Mouse (Mus musculus) embryonic facial prominence, embryonic 15.5 days (tissue): Measurements from ENCODE around the gene Agap1. TPM values are rescaled to one million over a fixed set of nuclear protein-coding genes. Genes with fewer than 3 reads are reported as not detected.
A peak's percentile ranks its signal among the peaks of the same experiment; 100 is the strongest.

Experiments used
- ATAC-seq: fragments of 200-750 bp; cut with Nextera tagmentation; 2 replicates; pipeline ENCODE4 v1.8.0; 2017; ENCODE audit warnings: low read depth, moderate TSS enrichment; ENCODE audit not compliant: insufficient number of reproducible peaks, low FRiP score, low TSS enrichment
- H3K27ac ChIP-seq: fragments of 300-500 bp; sonication (generic); replicated peaks from 2 replicates; pipeline ENCODE4 v1.5.1; 2015; ENCODE audit warnings: mild to moderate bottlenecking, inconsistent platforms
- H3K27me3 ChIP-seq: fragments of 300-500 bp; sonication (generic); 2 replicates; pipeline ENCODE4 v1.6.1; 2015; ENCODE audit warnings: inconsistent platforms
- H3K36me3 ChIP-seq: fragments of 300-500 bp; sonication (generic); 2 replicates; pipeline ENCODE4 v1.6.1; 2015; ENCODE audit warnings: mild to moderate bottlenecking, inconsistent platforms
- H3K4me1 ChIP-seq: fragments of 300-500 bp; sonication (generic); 2 replicates; pipeline ENCODE4 v1.6.1; 2015; ENCODE audit warnings: inconsistent platforms
- H3K4me2 ChIP-seq: fragments of 300-500 bp; sonication (generic); replicated peaks from 2 replicates; pipeline ENCODE4 v1.6.1; 2015; ENCODE audit warnings: mild to moderate bottlenecking, inconsistent platforms
- H3K4me3 ChIP-seq: fragments of 300-500 bp; sonication (generic); replicated peaks from 2 replicates; pipeline ENCODE4 v1.5.1; 2015; ENCODE audit warnings: mild to moderate bottlenecking, inconsistent platforms
- H3K9ac ChIP-seq: fragments of 300-500 bp; sonication (generic); 2 replicates; pipeline ENCODE4 v1.6.1; 2015; ENCODE audit warnings: inconsistent platforms
- H3K9me3 ChIP-seq: fragments of 300-500 bp; sonication (generic); replicated peaks from 2 replicates; pipeline ENCODE4 v1.6.1; 2016; ENCODE audit warnings: inconsistent platforms
- WGBS: fragments of 180-500 bp; shearing (Covaris S2); methylation state at CpG from one replicate; pipeline ENCODE4 v1.1.7; 2015; 5-methylcytosine and 5-hydroxymethylcytosine counted together
- polyA plus RNA-seq: library from polyadenylated mRNA; unstranded; fragments of >200 nt; fragmentation: Nextera tagmentation; extraction: Ambion mirVana; gene quantifications from 2 replicates; pipeline ENCODE4 v1.2.1, GENCODE M21; 2015

The Agap1 gene
- polyA plus RNA-seq, 1 experiment from 2014 or later = 13.4 TPM

DNA sequence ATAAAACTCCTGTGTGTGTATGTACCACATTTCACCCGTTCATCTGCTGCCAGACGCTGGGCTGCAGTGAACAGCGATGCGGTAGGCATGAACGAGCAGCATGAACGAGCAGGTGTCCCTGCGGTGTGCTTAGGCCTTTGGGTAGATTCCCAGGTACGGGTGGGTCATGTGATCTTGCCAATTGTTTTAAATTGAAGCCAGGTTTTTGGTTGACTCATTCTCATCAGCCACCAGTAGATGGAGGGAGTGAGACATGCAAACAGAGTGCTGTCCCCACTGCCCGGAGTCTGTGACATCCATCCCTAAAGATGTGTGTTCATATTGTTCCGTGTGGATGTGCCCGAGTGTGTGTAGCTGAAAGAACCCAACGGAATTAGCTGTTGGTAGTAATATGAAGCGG, 71.2 kb downstream of the Agap1 start:
- no peak overlapping the region; the same call in 1 of the 2 replicates for H3K4me3 ChIP-seq
- ATAC-seq = no peak
- no peaks in the 10 kb centered on the region for H3K9me3 ChIP-seq
- H3K9ac ChIP-seq = no peak overlapping the region
- H3K27me3 ChIP-seq = no peaks in the 10 kb centered on the region
- H3K4me2 ChIP-seq = no peak overlapping the region
- no peaks in the 10 kb centered on the region for H3K36me3 ChIP-seq
- H3K4me1 ChIP-seq = peaks cover 52% of the 10 kb centered on the region
- 28% methylated on average over 13 of the region's 13 CpGs for WGBS
- H3K27ac ChIP-seq = no peak overlapping the region

DNA sequence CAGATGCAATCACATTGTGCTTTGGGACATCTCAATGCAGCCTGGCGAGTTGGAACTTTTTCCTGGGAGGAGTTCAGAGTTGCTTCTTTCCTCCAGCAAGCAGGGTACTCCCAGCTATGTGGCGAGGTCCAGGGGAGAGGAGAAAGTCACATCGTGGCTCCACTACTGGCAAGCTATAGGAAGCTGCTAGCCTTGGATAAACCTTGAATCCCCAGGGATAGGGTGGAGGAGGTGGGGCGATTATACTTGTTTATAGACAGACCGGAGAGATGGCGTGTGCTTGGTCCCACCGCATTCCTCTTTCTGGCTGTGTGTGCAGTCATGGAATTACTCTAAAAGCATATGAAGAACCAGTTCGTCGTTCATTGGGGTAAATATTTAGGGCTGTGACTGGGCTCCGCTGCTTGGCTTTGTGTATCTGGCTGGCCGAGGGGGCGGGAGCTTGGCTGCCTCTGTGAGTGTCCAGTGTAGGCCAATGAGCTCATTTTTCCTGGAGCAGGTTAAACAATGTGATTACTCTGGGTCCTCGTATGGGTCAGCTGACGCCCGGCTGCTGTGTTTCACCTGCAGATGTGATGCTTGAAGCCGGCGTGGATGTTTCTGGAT, 74.2 kb downstream of the Agap1 start:
- no peak for ATAC-seq
- WGBS = 67% methylated on average over 17 of the region's 17 CpGs
- H3K36me3 ChIP-seq = no peaks in the 10 kb centered on the region

DNA sequence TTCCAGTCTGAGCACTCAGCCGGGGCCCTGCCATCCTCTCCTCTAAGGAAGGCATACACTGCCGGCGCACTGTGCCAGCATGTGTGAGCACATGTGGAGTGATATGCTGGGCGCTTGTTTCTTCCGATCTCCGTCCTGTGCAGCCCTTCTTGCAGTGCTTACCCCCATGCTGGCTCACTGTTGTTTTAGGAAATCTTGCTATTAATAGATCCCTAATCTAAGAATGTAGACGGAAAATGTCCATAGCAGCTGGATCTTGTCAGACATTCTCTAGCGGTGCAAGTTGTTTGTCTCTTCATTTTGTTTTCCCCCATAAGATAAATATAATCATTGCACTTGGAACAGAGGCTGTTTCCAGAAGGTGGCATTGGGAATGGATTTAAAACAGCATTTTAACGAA, 79.1 kb downstream of the Agap1 start:
- no peak for ATAC-seq
- Histone ChIP-seq H3K9ac (no peak overlapping the region), H3K4me1 (peaks cover 36% of the 10 kb centered on the region), H3K27ac (no peak overlapping the region), H3K9me3 (no peaks in the 10 kb centered on the region), H3K36me3 (no peaks in the 10 kb centered on the region), H3K4me3 (no peak overlapping the region), H3K4me2 (no peak overlapping the region), H3K27me3 (no peaks in the 10 kb centered on the region)
- WGBS = 50% methylated on average over 9 of the region's 9 CpGs

More for the DNA sequence above, 74.2 kb downstream of the Agap1 start:
- H3K27me3 ChIP-seq = no peaks in the 10 kb centered on the region
- no peak overlapping the region for H3K27ac ChIP-seq
- no peak overlapping the region for H3K4me2 ChIP-seq
- H3K4me3 ChIP-seq = no peak overlapping the region
- H3K9me3 ChIP-seq = no peaks in the 10 kb centered on the region
- H3K4me1 ChIP-seq = peaks cover 34% of the 10 kb centered on the region
- no peak overlapping the region for H3K9ac ChIP-seq

DNA sequence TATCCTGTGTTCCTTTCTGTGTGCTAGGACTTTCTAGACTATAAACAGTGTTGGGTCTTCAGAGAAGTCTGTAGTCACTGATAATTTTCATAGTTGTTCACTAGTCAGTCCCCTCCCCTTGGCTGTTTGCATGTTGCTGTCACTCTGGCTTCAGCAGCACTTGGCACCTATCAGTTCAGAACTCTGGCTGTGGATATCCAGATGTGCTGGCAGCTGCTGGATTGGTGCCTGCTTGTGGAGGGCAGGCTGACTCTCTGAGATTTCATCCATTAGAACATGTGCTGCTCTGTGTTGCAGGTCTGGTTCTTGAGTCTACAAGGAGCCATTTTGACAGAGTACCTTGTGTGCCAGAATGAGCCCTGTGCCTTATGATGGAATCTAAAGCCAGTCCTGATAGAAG, 80.6 kb downstream of the Agap1 start:
- no peak for ATAC-seq
- Histone ChIP-seq H3K9me3 (no peaks in the 10 kb centered on the region), H3K4me3 (no peak overlapping the region), H3K27ac (0 out of 2 replicates have a peak overlapping the region, but pooled peaks have one; percentile 11), H3K9ac (no peak overlapping the region), H3K36me3 (no peaks in the 10 kb centered on the region), H3K4me2 (no peak overlapping the region), H3K4me1 (peaks cover 30% of the 10 kb centered on the region), H3K27me3 (no peaks in the 10 kb centered on the region)

DNA sequence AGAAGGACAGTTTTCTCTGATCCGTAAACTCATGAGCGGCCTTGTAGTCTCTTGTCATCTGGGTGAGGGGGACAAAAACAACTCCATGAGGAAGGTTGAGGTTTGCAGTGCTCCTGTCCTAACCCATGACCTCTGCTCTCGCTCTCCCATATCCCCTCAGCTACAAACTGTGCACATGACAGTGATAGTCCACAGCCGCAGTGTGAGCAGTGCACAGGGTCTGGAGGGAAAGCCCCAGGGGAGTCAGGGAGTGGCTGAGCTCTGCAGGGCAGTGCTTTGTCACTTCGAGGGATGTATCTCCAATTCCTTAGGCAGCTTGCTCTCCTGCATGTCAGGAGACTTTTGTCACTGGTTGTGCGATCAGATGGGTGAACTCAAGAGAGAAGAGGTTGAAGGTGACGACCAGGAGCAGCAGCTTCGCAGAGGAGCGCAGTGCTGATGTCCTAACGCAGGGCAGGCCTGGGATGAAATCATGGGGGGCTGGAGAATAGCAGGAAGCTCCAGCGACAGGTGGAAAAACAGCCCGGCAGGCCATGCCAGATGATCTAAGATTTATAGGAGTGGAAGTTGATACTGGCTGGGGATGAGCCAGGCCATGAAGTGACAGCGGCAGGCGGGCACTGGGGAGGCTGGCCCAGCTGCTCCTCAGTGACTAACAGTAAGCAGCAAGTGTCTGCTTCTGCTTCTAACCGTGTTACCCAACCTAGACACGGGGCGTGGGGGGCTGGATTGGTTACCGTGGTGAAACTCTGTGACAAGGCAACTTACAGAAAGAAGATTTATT, 83.7 kb downstream of the Agap1 start:
- no peak overlapping the region for H3K4me3 ChIP-seq
- H3K27ac ChIP-seq = no peak overlapping the region
- no peaks in the 10 kb centered on the region for H3K36me3 ChIP-seq
- peaks cover 37% of the 10 kb centered on the region for H3K4me1 ChIP-seq
- ATAC-seq = 0 out of 2 replicates have a peak, but pooled peaks have one; percentile 56
- H3K4me2 ChIP-seq = no peak overlapping the region
- 80% methylated on average over 18 of the region's 18 CpGs for WGBS
- H3K9ac ChIP-seq = no peak overlapping the region
- H3K9me3 ChIP-seq = no peaks in the 10 kb centered on the region
- no peaks in the 10 kb centered on the region for H3K27me3 ChIP-seq

DNA sequence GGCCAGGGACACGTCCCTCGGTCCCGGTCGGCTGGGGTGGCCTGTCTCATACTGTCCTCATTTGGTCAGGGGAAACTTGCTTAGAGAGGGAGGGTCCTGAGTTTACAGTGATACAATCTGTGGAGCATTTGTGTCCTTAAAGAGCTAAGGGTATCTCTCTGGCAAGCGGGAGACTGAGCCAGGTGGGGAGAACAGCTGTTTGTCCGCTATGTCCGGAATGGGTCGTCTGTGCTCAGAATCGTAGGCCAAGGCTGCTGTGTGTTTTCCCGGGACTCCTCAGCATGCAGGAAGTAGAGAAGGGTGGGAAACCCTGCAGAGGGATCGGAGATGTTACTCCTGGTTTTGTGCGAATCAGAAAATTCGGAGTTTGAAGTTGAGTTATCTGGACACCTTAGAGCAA, 84.5 kb downstream of the Agap1 start:
- WGBS = 78% methylated on average over 13 of the region's 13 CpGs

DNA sequence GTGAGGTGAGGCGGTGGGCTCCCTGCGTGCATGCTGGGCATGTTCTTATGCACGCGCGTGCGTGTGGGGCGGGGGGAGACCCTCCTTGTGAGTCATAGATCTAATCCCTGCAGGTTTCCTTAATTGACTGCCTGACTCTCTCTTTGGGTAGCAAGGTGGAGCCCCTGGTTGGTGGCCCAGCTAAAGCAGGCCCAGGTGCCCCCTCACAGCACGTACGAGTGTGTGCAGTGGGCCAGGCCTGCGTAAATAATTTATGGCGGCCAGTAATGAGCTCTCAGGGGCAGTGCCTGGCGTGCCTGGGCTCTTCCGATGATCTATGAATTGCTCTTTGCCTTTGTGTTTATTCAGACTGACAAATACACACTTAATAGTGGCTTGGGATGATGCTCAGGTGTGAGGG, 86.5 kb downstream of the Agap1 start:
- H3K27me3 ChIP-seq = no peaks in the 10 kb centered on the region
- no peaks in the 10 kb centered on the region for H3K36me3 ChIP-seq
- no peak overlapping the region for H3K4me3 ChIP-seq
- no peak overlapping the region for H3K27ac ChIP-seq
- no peaks in the 10 kb centered on the region for H3K9me3 ChIP-seq
- no peak overlapping the region for H3K4me2 ChIP-seq
- 80% methylated on average over 13 of the region's 13 CpGs for WGBS
- H3K9ac ChIP-seq = no peak overlapping the region
- no peak for ATAC-seq
- peaks cover 13% of the 10 kb centered on the region; the same call in 1 of the 2 replicates for H3K4me1 ChIP-seq

More for the DNA sequence above, 84.5 kb downstream of the Agap1 start:
- Histone ChIP-seq H3K4me2 (no peak overlapping the region), H3K4me1 (peaks cover 30% of the 10 kb centered on the region), H3K36me3 (no peaks in the 10 kb centered on the region), H3K27me3 (no peaks in the 10 kb centered on the region), H3K9me3 (no peaks in the 10 kb centered on the region), H3K27ac (no peak overlapping the region), H3K4me3 (no peak overlapping the region), H3K9ac (no peak overlapping the region)
- ATAC-seq = no peak

DNA sequence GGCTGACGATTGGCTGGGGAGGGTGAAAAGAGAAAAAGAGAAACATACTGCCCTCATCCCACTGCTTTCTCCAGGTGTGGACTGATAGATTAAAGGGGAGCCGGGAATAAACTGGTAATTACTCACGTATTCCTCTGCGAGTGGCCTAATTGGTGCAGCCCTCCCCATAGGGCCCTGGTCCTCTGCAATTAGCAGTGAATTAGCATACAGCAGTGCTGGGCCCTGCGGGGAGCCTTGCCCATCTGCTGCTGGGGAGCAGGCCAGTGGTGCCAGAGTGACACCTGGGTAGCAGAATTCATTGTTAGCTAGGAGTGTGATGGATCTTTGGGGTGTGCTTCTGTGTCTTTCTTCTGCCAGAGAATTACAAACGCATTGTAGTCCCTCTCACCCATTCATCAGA, 87.9 kb downstream of the Agap1 start:
- H3K9ac ChIP-seq = no peak overlapping the region
- no peak overlapping the region for H3K4me2 ChIP-seq
- no peaks in the 10 kb centered on the region for H3K36me3 ChIP-seq
- 56% methylated on average over 6 of the region's 6 CpGs for WGBS
- no peak for ATAC-seq
- no peaks in the 10 kb centered on the region for H3K9me3 ChIP-seq
- no peak overlapping the region for H3K27ac ChIP-seq
- no peak overlapping the region for H3K4me3 ChIP-seq
- H3K4me1 ChIP-seq = peaks cover 19% of the 10 kb centered on the region
- H3K27me3 ChIP-seq = no peaks in the 10 kb centered on the region

DNA sequence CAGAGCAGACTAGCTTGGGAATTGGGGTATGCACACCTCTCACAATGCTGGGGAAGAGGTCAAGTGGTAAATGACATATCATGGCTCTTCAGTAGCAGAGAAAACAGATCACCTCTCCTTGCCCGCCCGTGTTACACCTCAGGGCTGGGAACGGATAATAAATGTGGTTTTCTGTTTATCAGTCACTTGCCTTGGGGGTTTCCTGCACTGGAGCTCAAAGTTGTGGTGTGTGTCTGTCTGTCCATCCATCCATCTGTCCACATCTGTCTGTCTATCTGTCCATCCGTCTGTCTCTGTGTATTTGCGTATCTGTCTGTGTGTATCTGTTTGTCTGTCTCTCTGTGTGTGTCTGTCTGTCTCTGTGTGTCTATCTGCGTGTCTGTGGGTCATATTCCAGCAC, 88.7 kb downstream of the Agap1 start:
- no peak overlapping the region for H3K9ac ChIP-seq
- no peaks in the 10 kb centered on the region for H3K9me3 ChIP-seq
- no peaks in the 10 kb centered on the region for H3K27me3 ChIP-seq
- peaks cover 27% of the 10 kb centered on the region for H3K4me1 ChIP-seq
- no peak overlapping the region for H3K4me2 ChIP-seq
- no peaks in the 10 kb centered on the region for H3K36me3 ChIP-seq
- 90% methylated on average over 6 of the region's 6 CpGs for WGBS
- no peak for ATAC-seq
- H3K4me3 ChIP-seq = no peak overlapping the region
- no peak overlapping the region for H3K27ac ChIP-seq

DNA sequence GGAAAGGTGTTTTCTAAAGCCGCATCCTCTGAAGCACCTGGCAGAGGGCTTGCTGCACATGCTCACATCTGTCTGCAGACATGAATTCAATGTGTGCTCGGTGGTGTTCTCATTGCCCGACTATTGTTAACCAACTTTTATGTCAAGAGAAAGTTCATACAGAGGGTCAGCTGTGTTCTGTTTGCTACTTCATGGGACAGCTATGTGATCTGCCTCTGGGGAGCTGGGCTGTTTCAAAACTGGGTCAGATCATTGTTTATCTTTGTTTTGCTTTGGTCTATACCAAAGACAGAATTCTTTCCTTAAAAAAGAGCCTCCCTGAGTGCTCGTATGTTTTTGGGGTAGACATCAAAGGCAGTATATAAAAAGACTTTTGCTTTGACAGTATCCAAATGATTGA, 89.5 kb downstream of the Agap1 start:
- no peak for ATAC-seq
- Histone ChIP-seq H3K27ac (no peak overlapping the region), H3K9ac (no peak overlapping the region), H3K4me2 (no peak overlapping the region), H3K27me3 (no peaks in the 10 kb centered on the region), H3K4me3 (no peak overlapping the region), H3K4me1 (peaks cover 30% of the 10 kb centered on the region), H3K36me3 (no peaks in the 10 kb centered on the region), H3K9me3 (no peaks in the 10 kb centered on the region)
- WGBS = 77% methylated on average over 4 of the region's 4 CpGs

DNA sequence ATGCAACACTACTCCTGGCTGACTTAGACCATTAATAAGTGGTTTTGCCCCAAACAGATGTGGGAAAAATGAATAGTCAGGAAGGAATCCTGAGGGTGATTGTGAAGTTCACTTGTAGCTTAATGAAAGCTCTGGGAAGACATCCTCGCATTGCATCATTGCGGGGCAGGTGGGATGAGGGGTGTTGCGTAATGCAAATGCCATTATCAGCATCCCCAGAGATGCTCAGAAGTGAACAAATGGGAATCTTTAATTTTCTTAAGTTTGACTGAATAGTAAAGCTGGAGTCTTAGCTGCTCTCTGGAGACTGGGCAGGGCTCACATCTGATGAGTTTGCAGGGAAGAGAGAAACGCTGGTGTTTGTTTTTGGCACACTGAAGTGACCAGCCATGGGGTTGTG, 90.5 kb downstream of the Agap1 start:
- WGBS = 74% methylated on average over 4 of the region's 4 CpGs
- ATAC-seq = no peak
- Histone ChIP-seq H3K9ac (no peak overlapping the region), H3K27me3 (no peaks in the 10 kb centered on the region), H3K9me3 (no peaks in the 10 kb centered on the region), H3K4me1 (peaks cover 33% of the 10 kb centered on the region), H3K4me2 (no peak overlapping the region), H3K36me3 (no peaks in the 10 kb centered on the region), H3K4me3 (no peak overlapping the region), H3K27ac (no peak overlapping the region)
